Mouse (Mus musculus): Measurements from ENCODE around the gene Slc36a2. TPM values are rescaled to one million over a fixed set of nuclear protein-coding genes. Genes with fewer than 3 reads are reported as not detected.
A peak's percentile ranks its signal among the peaks of the same experiment; 100 is the strongest.
"Not testable (repeated sequence)": the region's sequence is repeated elsewhere in the genome, so short reads cannot be mapped to it uniquely, and the experiment has no call there.

Slc36a2 gene
- total RNA-seq, 4 experiments from 2014 or later: 11.2 to 54.4 (median 43.2) TPM

GRCm38 (mm10) chr11:55131077-55131742 lies 53.7 kb downstream of the Slc36a2 start:
- no peak for DNase-seq

- DNase-seq: no peak
Observed at GRCm38 (mm10) chr11:55128411-55128810, 56.5 kb downstream of the Slc36a2 start.

GRCm38 (mm10) chr11:55127937-55128336 lies 56.9 kb downstream of the Slc36a2 start:
- peak; percentile 65 for DNase-seq

- no peak for DNase-seq
Observed at GRCm38 (mm10) chr11:55126663-55127062, 58.2 kb downstream of the Slc36a2 start.

GRCm38 (mm10) chr11:55121430-55121829 lies 63.4 kb downstream of the Slc36a2 start:
- no peak for DNase-seq

GRCm38 (mm10) chr11:55120821-55121271 lies 64.0 kb downstream of the Slc36a2 start:
- DNase-seq: no peak

GRCm38 (mm10) chr11:55120279-55120678 lies 64.6 kb downstream of the Slc36a2 start:
- no peak for DNase-seq

- DNase-seq: no peak
Observed at GRCm38 (mm10) chr11:55117031-55117430, 67.8 kb downstream of the Slc36a2 start.

GRCm38 (mm10) chr11:55116004-55116403 lies 68.9 kb downstream of the Slc36a2 start:
- no peak for DNase-seq

- no peak for DNase-seq
Observed at GRCm38 (mm10) chr11:55114291-55114690, 70.6 kb downstream of the Slc36a2 start.

GRCm38 (mm10) chr11:55113861-55114250 lies 71.0 kb downstream of the Slc36a2 start:
- not testable (repeated sequence) for DNase-seq

- DNase-seq: no peak
Observed at GRCm38 (mm10) chr11:55113209-55113860, 71.5 kb downstream of the Slc36a2 start.

- DNase-seq: no peak
Observed at GRCm38 (mm10) chr11:55110566-55111169, 74.2 kb downstream of the Slc36a2 start.

GRCm38 (mm10) chr11:55109521-55110300 lies 75.2 kb downstream of the Slc36a2 start:
- no peak for DNase-seq

Other genes starting within 250 kb of the Slc36a2 start
- gene Tnip1, start 222.2 kb downstream of the Slc36a2 start, total RNA-seq (2022): 100 to 1,000 TPM in 2 of 4 experiments, 10 to 100 TPM in 2; 94.2 to 126 (median 103) TPM
- gene Anxa6, start 151.6 kb downstream of the Slc36a2 start, total RNA-seq (2022): 100 to 1,000 TPM; 121 to 184 (median 133) TPM
- 1 to 10 TPM; 3.9 to 7.5 (median 4.5) TPM for gene Ccdc69, start 106.9 kb downstream of the Slc36a2 start, total RNA-seq (2022)
- gene Gm2a, start 87.0 kb downstream of the Slc36a2 start, total RNA-seq (2022): 100 to 1,000 TPM; 254 to 285 (median 274) TPM
- not detected for gene Slc36a3, start 33.4 kb downstream of the Slc36a2 start, total RNA-seq (2022)
- gene Slc36a1, start 19.3 kb upstream of the Slc36a2 start, total RNA-seq (2022): 10 to 100 TPM; 24.4 to 27.7 (median 24.6) TPM
- under 1 TPM; 0.03 to 0.08 (median 0.06) TPM for gene Fat2, start 151.5 kb upstream of the Slc36a2 start, total RNA-seq (2022)
- gene Sparc, start 238.1 kb upstream of the Slc36a2 start, total RNA-seq (2022): 1,000 to 10,000 TPM; 1,201 to 2,025 (median 1,729) TPM

Data from adrenal gland, adult 8-10 months (tissue).